Mouse (Mus musculus) limb, embryonic 15.5 days (tissue): ENCODE data around the gene Cald1. TPM values are rescaled to one million over a fixed set of nuclear protein-coding genes. Genes with fewer than 3 reads are reported as not detected.

ENCODE experiments used
- ATAC-seq: fragments of 200-750 bp; cut with Nextera tagmentation; 2 replicates; pipeline ENCODE4 v1.8.0; 2017; ENCODE audit warnings: low read depth, moderate TSS enrichment; ENCODE audit not compliant: insufficient number of reproducible peaks, low FRiP score, low TSS enrichment
- H3K27ac ChIP-seq: fragments of 300-500 bp; sonication (generic); 2 replicates; pipeline ENCODE4 v1.5.1; 2015; ENCODE audit warnings: moderate library complexity, mild to moderate bottlenecking, inconsistent platforms
- H3K27me3 ChIP-seq: fragments of 300-500 bp; sonication (generic); 2 replicates; pipeline ENCODE4 v1.6.1; 2015; ENCODE audit warnings: inconsistent platforms
- H3K36me3 ChIP-seq: fragments of 300-500 bp; sonication (generic); 2 replicates; pipeline ENCODE4 v1.6.1; 2015; ENCODE audit warnings: inconsistent platforms
- H3K4me1 ChIP-seq: fragments of 300-500 bp; sonication (generic); 2 replicates; pipeline ENCODE4 v1.6.1; 2015; ENCODE audit warnings: inconsistent platforms
- H3K4me2 ChIP-seq: fragments of 300-500 bp; sonication (generic); 2 replicates; pipeline ENCODE4 v1.6.1; 2015; ENCODE audit warnings: mild to moderate bottlenecking, inconsistent platforms
- H3K4me3 ChIP-seq: fragments of 300-500 bp; sonication (generic); 2 replicates; pipeline ENCODE4 v1.5.1; 2015; ENCODE audit warnings: mild to moderate bottlenecking, inconsistent platforms
- H3K9ac ChIP-seq: fragments of 300-500 bp; sonication (generic); 2 replicates; pipeline ENCODE4 v1.6.1; 2015; ENCODE audit warnings: inconsistent platforms
- H3K9me3 ChIP-seq: fragments of 300-500 bp; sonication (generic); 2 replicates; pipeline ENCODE4 v1.6.1; 2016; ENCODE audit warnings: inconsistent platforms
- WGBS: fragments of 180-500 bp; shearing (Covaris S2); methylation state at CpG from one replicate; pipeline ENCODE4 v1.1.7; 2015; 5-methylcytosine and 5-hydroxymethylcytosine counted together
- polyA plus RNA-seq: library from polyadenylated mRNA; unstranded; fragments of >200 nt; fragmentation: Nextera tagmentation; extraction: Ambion mirVana; gene quantifications from 2 replicates; pipeline ENCODE4 v1.2.1, GENCODE M21; 2015

The Cald1 gene
- polyA plus RNA-seq, 1 experiment from 2014 or later = 288 TPM

DNA sequence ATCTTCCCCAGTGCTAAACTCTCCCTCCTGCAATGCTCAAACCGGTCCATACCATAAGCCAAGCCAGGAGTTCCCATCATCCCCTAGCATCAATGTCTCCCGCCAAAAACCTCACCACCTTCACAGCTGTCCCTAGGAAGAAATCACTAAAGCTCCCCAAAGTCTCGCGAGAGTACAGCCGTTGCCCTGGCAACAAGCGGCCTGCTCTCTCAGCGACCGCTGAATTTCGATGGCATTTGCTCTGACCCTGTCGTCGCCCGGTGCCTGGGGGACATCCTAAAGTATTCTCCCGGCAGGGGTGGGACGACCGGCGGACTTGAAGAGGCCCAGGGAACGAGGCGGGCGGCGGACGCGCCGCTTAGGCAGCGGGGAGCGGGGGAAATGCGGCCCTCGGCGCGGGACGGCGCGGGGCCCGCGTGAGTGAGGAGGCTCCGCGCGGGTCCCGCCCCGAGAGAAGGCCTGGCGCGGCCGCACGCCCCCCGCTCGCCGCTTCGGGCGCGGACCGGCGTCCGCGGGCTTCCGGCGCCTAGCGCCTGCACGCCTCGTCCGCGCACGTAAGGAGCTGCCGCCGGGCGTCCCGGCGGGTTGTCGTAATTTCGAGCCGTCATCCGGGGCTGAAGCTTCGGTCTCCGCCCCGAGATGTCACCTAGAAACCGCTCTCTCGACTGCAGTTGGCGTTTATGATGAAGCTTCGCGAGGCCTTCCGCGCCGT is 182.1 kb downstream of the Cald1 start, which contains the start of gene Agbl3:
Agbl3 (plus strand) TSS at position 202 of the 712 bp plus-strand sequence.
- Histone ChIP-seq H3K4me2 (peak within 1 kb of the TSS; percentile 63), H3K36me3 (peaks cover 3% of the 10 kb centered on the region; the same call in 1 of the 2 replicates), H3K9ac (peak within 1 kb of the TSS; percentile 85), H3K9me3 (no peaks in the 10 kb centered on the region), H3K27me3 (no peaks in the 10 kb centered on the region), H3K27ac (peak within 1 kb of the TSS; percentile 97), H3K4me3 (peak within 1 kb of the TSS; percentile 68), H3K4me1 (peaks cover 5% of the 10 kb centered on the region)
- ATAC-seq = peak; percentile 85
- WGBS = under 1% methylated on average over 81 of the region's 81 CpGs

DNA sequence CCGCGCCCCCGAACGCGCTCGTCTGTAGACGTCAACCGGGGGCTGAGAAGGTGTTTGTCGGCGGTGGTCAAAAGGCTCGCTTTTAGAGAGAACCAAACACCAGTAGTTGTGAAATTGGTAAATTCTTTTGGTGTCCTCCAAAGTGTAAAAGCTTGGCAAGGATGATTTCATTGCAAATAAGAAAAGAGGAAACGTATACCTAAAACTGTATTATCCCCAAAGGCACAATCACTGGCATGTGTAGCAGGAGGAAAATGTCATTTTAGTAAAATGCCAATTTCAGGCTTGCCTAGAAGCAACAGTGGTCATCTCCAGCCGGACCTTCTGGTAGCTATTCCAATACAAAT is 182.6 kb downstream of the Cald1 start:
- Histone ChIP-seq H3K9me3 (no peaks in the 10 kb centered on the region), H3K4me1 (peaks cover 5% of the 10 kb centered on the region), H3K27me3 (no peaks in the 10 kb centered on the region), H3K4me2 (peak overlapping the region; percentile 63), H3K27ac (peak overlapping the region; percentile 97), H3K9ac (peak overlapping the region; percentile 85), H3K4me3 (peak overlapping the region; percentile 68), H3K36me3 (peaks cover 8% of the 10 kb centered on the region; the same call in 1 of the 2 replicates)
- WGBS = 2% methylated on average over 13 of the region's 13 CpGs
- no peak for ATAC-seq

DNA sequence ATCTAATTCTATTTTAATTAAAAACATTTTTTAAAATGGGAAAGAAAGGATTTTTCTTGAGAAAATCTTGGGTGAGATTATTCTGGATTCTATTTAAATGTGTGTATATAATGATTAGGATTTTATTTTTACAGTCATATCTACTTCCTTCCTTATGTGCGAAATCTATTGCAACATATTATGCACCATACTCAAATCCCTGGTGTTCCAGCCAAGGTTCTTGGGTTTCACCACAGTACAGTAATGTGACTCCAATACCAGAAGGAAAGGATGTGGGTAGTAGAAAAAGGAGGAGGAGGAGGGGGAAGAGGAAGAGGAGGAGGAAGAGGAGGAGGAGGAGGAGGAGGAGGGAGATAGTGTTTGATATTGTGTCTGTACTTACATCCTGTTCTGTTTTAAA is 184.2 kb downstream of the Cald1 start:
- Histone ChIP-seq H3K4me2 (no peak overlapping the region), H3K4me1 (peaks cover 5% of the 10 kb centered on the region), H3K9ac (no peak overlapping the region), H3K4me3 (no peak overlapping the region), H3K9me3 (no peaks in the 10 kb centered on the region), H3K27ac (no peak overlapping the region), H3K36me3 (peaks cover 5% of the 10 kb centered on the region; the same call in 1 of the 2 replicates), H3K27me3 (no peaks in the 10 kb centered on the region)
- WGBS = 76% methylated on average over 1 of the region's 1 CpGs
- ATAC-seq = no peak

DNA sequence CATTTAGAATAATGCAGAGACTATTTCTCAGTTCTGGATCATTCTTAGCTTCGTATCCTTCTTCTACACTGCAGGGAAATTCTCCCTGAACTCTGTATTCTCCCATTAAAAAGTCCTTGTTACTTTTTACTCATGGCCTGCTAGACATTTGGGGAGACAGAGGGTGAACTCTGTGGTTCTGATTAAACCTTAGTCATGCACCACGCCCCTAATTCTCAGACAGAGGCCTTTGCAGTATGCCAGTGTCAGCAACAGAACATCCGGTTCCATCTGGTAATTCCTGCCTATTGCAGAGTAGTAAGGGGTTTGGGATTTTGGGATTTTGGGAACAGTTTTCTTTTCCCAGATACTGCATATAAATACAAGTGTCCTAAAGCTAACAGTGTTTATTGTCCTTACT is 198.6 kb downstream of the Cald1 start:
- Histone ChIP-seq H3K36me3 (no peaks in the 10 kb centered on the region), H3K27ac (no peak overlapping the region), H3K9ac (no peak overlapping the region), H3K4me3 (no peak overlapping the region), H3K4me1 (no peaks in the 10 kb centered on the region), H3K27me3 (no peaks in the 10 kb centered on the region), H3K4me2 (no peak overlapping the region), H3K9me3 (no peaks in the 10 kb centered on the region)
- ATAC-seq = no peak
- 79% methylated on average over 3 of the region's 3 CpGs for WGBS

DNA sequence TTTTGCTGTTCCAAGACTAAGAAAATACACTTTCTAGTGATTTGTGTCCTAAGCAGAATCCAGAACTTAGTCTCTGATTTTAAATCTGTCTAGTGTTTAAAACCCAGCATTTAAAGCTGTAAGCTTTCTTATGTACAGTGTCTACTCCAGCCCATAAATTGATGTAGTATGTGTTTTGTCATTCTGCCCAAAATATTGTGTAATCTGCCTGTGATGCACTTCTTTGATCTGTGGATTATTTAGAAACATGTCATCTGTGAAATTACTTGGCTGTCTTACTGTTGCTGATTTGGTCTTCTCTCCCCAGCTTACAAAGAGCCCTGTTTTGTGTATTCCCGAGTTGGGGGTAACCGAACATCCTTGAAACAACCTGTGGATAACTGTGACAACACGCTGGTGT is 199.6 kb downstream of the Cald1 start:
- Histone ChIP-seq H3K9me3 (no peaks in the 10 kb centered on the region), H3K4me2 (no peak overlapping the region), H3K27ac (no peak overlapping the region), H3K9ac (no peak overlapping the region), H3K36me3 (no peaks in the 10 kb centered on the region), H3K4me3 (no peak overlapping the region), H3K27me3 (no peaks in the 10 kb centered on the region), H3K4me1 (no peaks in the 10 kb centered on the region)
- no peak for ATAC-seq
- WGBS = 61% methylated on average over 3 of the region's 3 CpGs

DNA sequence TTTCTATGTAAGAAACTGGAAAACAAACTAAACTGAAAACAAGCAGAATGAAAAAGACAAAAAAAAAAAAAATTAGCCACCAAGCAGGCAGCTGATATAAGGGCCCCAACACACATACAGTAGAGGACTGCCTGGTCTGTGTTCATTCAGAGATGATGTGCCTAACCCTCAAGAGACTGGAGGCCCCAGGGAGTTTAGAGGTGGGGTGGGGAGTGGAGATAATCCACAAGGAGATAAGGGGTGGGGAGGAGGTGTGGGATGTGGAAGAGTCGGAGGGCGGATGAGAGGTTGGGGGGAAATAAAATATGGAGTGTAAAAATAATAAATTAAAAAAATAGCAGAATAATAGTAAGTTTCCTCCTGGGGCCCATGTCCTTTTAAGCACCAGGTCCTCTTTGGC is 207.3 kb downstream of the Cald1 start:
- no peak overlapping the region for H3K9ac ChIP-seq
- no peak overlapping the region for H3K4me2 ChIP-seq
- H3K4me3 ChIP-seq = no peak overlapping the region
- no peaks in the 10 kb centered on the region for H3K4me1 ChIP-seq
- H3K27ac ChIP-seq = no peak overlapping the region
- H3K9me3 ChIP-seq = no peaks in the 10 kb centered on the region
- 84% methylated on average over 2 of the region's 2 CpGs for WGBS
- ATAC-seq = no peak
- no peaks in the 10 kb centered on the region for H3K27me3 ChIP-seq
- H3K36me3 ChIP-seq = no peaks in the 10 kb centered on the region

DNA sequence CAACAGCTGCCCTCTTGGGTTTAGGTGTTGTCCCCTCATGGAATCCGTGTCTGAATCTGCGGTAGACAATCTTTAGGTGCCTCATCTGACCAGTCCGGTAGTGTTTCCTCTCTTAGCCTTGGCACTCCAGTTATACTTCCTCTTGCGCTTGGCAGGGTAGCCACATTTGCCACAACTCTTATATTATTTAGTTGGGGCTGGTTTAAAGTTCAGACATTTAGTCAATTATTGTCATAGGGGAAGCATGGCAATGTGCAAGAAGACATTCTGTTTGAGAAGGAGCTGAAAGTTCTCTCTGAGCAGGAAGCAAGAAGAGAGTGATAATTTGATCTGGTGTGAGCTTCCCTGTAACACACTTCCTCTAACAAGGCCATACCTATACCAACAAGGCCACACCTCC is 212.4 kb downstream of the Cald1 start:
- Histone ChIP-seq H3K4me3 (no peak overlapping the region), H3K4me2 (no peak overlapping the region), H3K27ac (no peak overlapping the region), H3K9ac (no peak overlapping the region), H3K36me3 (no peaks in the 10 kb centered on the region), H3K27me3 (no peaks in the 10 kb centered on the region), H3K9me3 (no peaks in the 10 kb centered on the region), H3K4me1 (no peaks in the 10 kb centered on the region)
- ATAC-seq = no peak
- 84% methylated on average over 4 of the region's 4 CpGs for WGBS

DNA sequence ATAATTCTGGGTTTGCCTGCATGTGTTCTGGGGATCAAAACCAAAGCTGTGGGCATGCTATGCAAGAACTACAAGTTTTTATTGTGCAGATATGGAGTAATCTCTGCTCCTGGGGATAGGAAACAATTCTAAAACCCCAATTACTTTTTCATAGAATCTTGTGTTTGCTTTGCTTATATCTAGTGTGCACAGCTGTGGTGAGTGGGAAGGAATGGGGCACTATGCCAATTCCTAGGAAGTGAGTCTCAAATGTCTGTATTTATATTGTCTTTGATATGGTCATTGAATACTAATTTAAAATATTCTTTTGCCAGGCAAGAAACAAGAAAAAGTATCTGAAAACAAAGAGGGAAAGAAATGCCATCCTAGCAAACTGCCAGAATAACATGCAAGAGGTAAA is 226.1 kb downstream of the Cald1 start:
- no peaks in the 10 kb centered on the region for H3K4me1 ChIP-seq
- H3K4me2 ChIP-seq = no peak overlapping the region
- no peaks in the 10 kb centered on the region for H3K36me3 ChIP-seq
- H3K4me3 ChIP-seq = no peak overlapping the region
- H3K27me3 ChIP-seq = no peaks in the 10 kb centered on the region
- H3K9ac ChIP-seq = no peak overlapping the region
- ATAC-seq = no peak
- H3K9me3 ChIP-seq = no peaks in the 10 kb centered on the region
- H3K27ac ChIP-seq = no peak overlapping the region

Other genes with a start within 250 kb of the Cald1 start
- 5.7 and 6.7 TPM in 2 replicates for gene Akr1b8, start 244.4 kb upstream of the Cald1 start, polyA plus RNA-seq
- gene Akr1b10, start 214.3 kb upstream of the Cald1 start, polyA plus RNA-seq = 10.0 and 12.2 TPM in 2 replicates
- 0.12 TPM in 1 of 2 replicates, not detected in the other for gene Akr1b7, start 186.2 kb upstream of the Cald1 start, polyA plus RNA-seq
- 43.2 and 45.4 TPM in 2 replicates for gene Bpgm, start 122.3 kb upstream of the Cald1 start, polyA plus RNA-seq
- 6.5 and 6.6 TPM in 2 replicates for gene Agbl3, start 181.9 kb downstream of the Cald1 start, polyA plus RNA-seq